Mouse (Mus musculus): Measurements from ENCODE around the gene Wwc2.

DNA sequence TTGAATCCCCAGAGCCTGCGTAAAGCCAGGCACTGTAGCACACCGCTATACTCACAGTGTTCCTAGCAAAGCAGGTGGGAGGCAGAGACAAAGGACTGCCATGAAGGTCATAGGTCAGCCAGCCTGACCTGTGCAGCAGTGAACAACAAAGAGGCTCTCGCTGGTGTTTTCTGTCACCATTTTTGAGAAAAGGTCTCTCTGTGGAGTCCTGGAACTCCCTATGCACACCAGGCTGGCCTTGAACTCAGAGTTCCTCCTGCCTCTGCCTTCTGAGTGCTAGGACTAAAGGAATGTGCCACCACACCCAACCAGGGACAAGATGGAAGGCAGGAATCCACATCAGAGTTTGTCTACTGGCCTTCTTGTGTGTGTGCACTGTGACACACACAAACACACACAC, 5.4 kb upstream of the Wwc2 start:
- TF ChIP-seq POLR2A (IDR thresholded peaks at IDR 0.05; ENCODE audit: extremely low read depth, insufficient read depth, low read length), result no peak
- no peak for TF ChIP-seq CTCF (IDR thresholded peaks at IDR 0.05; ENCODE audit: extremely low read depth, insufficient read depth, low read length)
